In genomic region chr10:16637006-16637405, GRCm38 (mm10) we compare ENCODE assay signal across 10 mouse cellular contexts.
DNase-seq lines count a peak whose midpoint lies in the region; ATAC-seq and TF ChIP-seq lines count a peak whose summit lies in the region.
"Had no signal": no experiment of that assay in that cellular context is flagged by ENCODE, and none has a peak within 500 bp of the region (broad histone marks: within the 10 kb centered on the region; RNA-seq: fewer than 3 reads in every experiment).

No protein-coding gene starts in this region.

- H3K27ac ChIP-seq in liver, embryonic 16.5 days (ENCODE audit: low read length) = no peak overlapping the region
- H3K27ac ChIP-seq in stomach, postnatal 0 days (replicated peaks) = no peak overlapping the region
- H3K27ac ChIP-seq: lung, embryonic 15.5 days had no signal

- H3K4me3 ChIP-seq in lung, adult 2 months (replicated peaks; ENCODE audit: extremely low read depth, low read depth, low read length) = no peak overlapping the region
- H3K4me3 ChIP-seq in liver, embryonic 16.5 days (ENCODE audit: low read depth, low read length) = no peak overlapping the region
- no peak overlapping the region for H3K4me3 ChIP-seq in stomach, postnatal 0 days (ENCODE audit: low read depth, low read length)
- H3K4me3 ChIP-seq: erythroblast, embryonic 14.5 days; lung, embryonic 15.5 days had no signal

- no peak for TF ChIP-seq POLR2A in lung, adult 2 months (IDR thresholded peaks at IDR 0.05; ENCODE audit: borderline replicate concordance, extremely low read depth, low read depth, low read length)

- no peaks in the 10 kb centered on the region for H3K4me1 ChIP-seq in lung, adult 2 months (ENCODE audit: control insufficient read depth, insufficient read depth, low read length)
- H3K4me1 ChIP-seq in liver, embryonic 16.5 days (ENCODE audit: control insufficient read depth, low read depth, low read length) = no peaks in the 10 kb centered on the region
- H3K4me1 ChIP-seq in stomach, postnatal 0 days (replicated peaks; ENCODE audit: control insufficient read depth, insufficient read depth) = no peaks in the 10 kb centered on the region
- H3K4me1 ChIP-seq: lung, embryonic 15.5 days had no signal

- H3K9me3 ChIP-seq in liver, embryonic 16.5 days (replicated peaks; ENCODE audit: control insufficient read depth, low read length) = no peaks in the 10 kb centered on the region
- no peaks in the 10 kb centered on the region for H3K9me3 ChIP-seq in stomach, postnatal 0 days (ENCODE audit: control insufficient read depth, low read length)
- H3K9me3 ChIP-seq: lung, embryonic 15.5 days had no signal

- TF ChIP-seq EP300 in stomach, postnatal 0 days (optimal IDR thresholded peaks at IDR 0.05) = no peak

- H3K36me3 ChIP-seq in liver, embryonic 16.5 days (ENCODE audit: control insufficient read depth, insufficient read depth) = no peaks in the 10 kb centered on the region
- H3K36me3 ChIP-seq in stomach, postnatal 0 days (ENCODE audit: control insufficient read depth, insufficient read depth, low read length) = no peaks in the 10 kb centered on the region
- H3K36me3 ChIP-seq: lung, embryonic 15.5 days had no signal

- TF ChIP-seq CTCF in lung, adult 2 months (IDR thresholded peaks at IDR 0.05; ENCODE audit: insufficient read depth, low read length) = no peak
- peak; percentile 64 for TF ChIP-seq CTCF in stomach, postnatal 0 days (IDR thresholded peaks at IDR 0.05; ENCODE audit: low read depth)

- H3K9ac ChIP-seq in liver, embryonic 16.5 days (ENCODE audit: low read depth, low read length) = no peak overlapping the region
- H3K9ac ChIP-seq in stomach, postnatal 0 days (ENCODE audit: low read length) = no peak overlapping the region
- H3K9ac ChIP-seq: lung, embryonic 15.5 days had no signal

- DNase-seq in cerebellum, postnatal 10 days = peak; percentile 46 to 50
- DNase-seq in lung, adult 18-20 months = peak; percentile 15 to 25
- no peak for DNase-seq in lung, adult 2 months
- DNase-seq in embryo, embryonic 11 days = peak; percentile 34
- no peak for DNase-seq in stomach, postnatal 0 days (ENCODE audit: low spot score)
- no peak for DNase-seq in T-cell, adult 2 months (ENCODE audit: low spot score)

- no peaks in the 10 kb centered on the region for H3K27me3 ChIP-seq in liver, embryonic 16.5 days (ENCODE audit: control insufficient read depth, insufficient read depth, low read depth, low read length)
- no peaks in the 10 kb centered on the region for H3K27me3 ChIP-seq in stomach, postnatal 0 days (ENCODE audit: control insufficient read depth, insufficient read depth, low read length)
- H3K27me3 ChIP-seq: lung, embryonic 15.5 days had no signal

- no peak overlapping the region for H3K4me2 ChIP-seq in liver, embryonic 16.5 days (ENCODE audit: low read depth, low read length)
- H3K4me2 ChIP-seq in stomach, postnatal 0 days (replicated peaks; ENCODE audit: low read depth) = no peak overlapping the region
- H3K4me2 ChIP-seq: lung, embryonic 15.5 days had no signal

- ATAC-seq in cerebellum, adult (ENCODE audit: insufficient number of reproducible peaks, low FRiP score, low TSS enrichment) = no peak; the same call in 1 of the 2 replicates
- peak; percentile 47; the same call in 1 of the 2 replicates for ATAC-seq in liver, embryonic 16.5 days (ENCODE audit: low read depth)
- no peak for ATAC-seq in stomach, postnatal 0 days (ENCODE audit: low FRiP score, low TSS enrichment)

Comparison
In these comparisons a context has a peak if more than half of its experiments do, and no peak if none do; other contexts are left out.
1. DNase-seq: peak in cerebellum, postnatal 10 days (2 of 2), lung, adult 18-20 months (2 of 2) and embryo, embryonic 11 days (single experiment); none in lung, adult 2 months (single experiment), stomach, postnatal 0 days (single experiment) and T-cell, adult 2 months (single experiment).